Mouse (Mus musculus) hindbrain, embryonic 14.5 days (tissue): ENCODE data around the gene Mrps2. TPM values are rescaled to one million over a fixed set of nuclear protein-coding genes. Genes with fewer than 3 reads are reported as not detected.
"Not testable (repeated sequence)": the region's sequence is repeated elsewhere in the genome, so short reads cannot be mapped to it uniquely, and the experiment has no call there.

Experiments
- ATAC-seq: fragments of 200-750 bp; cut with Nextera tagmentation; 2 replicates; pipeline ENCODE4 v1.8.0; 2017; ENCODE audit warnings: moderate number of reproducible peaks, mild to moderate bottlenecking, moderate TSS enrichment, moderate library complexity; ENCODE audit not compliant: low FRiP score
- DNase-seq: peaks from one replicate; pipeline ENCODE4 v3.0.0-alpha.2; 2015; ENCODE audit warnings: low spot score
- H3K27ac ChIP-seq: fragments of 300-500 bp; sonication (generic); 2 replicates; pipeline ENCODE4 v1.5.1; 2014; ENCODE audit warnings: mild to moderate bottlenecking, moderate library complexity
- H3K27me3 ChIP-seq: fragments of 300-500 bp; sonication (generic); 2 replicates; pipeline ENCODE4 v1.6.1; 2014; ENCODE audit warnings: mild to moderate bottlenecking, low read length, mixed read lengths; ENCODE audit not compliant: control insufficient read depth, insufficient read depth
- H3K36me3 ChIP-seq: fragments of 300-500 bp; sonication (generic); replicated peaks from 2 replicates; pipeline ENCODE4 v1.6.1; 2014; ENCODE audit not compliant: control insufficient read depth, insufficient read depth
- H3K4me1 ChIP-seq: fragments of 300-500 bp; sonication (generic); replicated peaks from 2 replicates; pipeline ENCODE4 v1.6.1; 2014; ENCODE audit warnings: antibody characterized with exemption, low read length, mixed read lengths; ENCODE audit not compliant: control insufficient read depth, insufficient read depth
- H3K4me2 ChIP-seq: fragments of 300-500 bp; sonication (generic); replicated peaks from 2 replicates; pipeline ENCODE4 v1.6.1; 2014; ENCODE audit warnings: mild to moderate bottlenecking, moderate library complexity
- H3K4me3 ChIP-seq: fragments of 300-500 bp; sonication (generic); replicated peaks from 2 replicates; pipeline ENCODE4 v1.5.1; 2014; ENCODE audit warnings: mild to moderate bottlenecking, low read length
- H3K9ac ChIP-seq: fragments of 300-500 bp; sonication (generic); 2 replicates; pipeline ENCODE4 v1.6.1; 2014
- H3K9me3 ChIP-seq: fragments of 300-500 bp; sonication (generic); 2 replicates; pipeline ENCODE4 v1.6.1; 2016; ENCODE audit warnings: low read length; ENCODE audit not compliant: control insufficient read depth
- WGBS: fragments of 180-500 bp; shearing (Covaris S2); extraction: QIAGEN DNeasy Blood & Tissue Kit; methylation state at CpG from one replicate; pipeline ENCODE4 v1.1.7; 2014; 5-methylcytosine and 5-hydroxymethylcytosine counted together
- polyA plus RNA-seq: library from polyadenylated mRNA; unstranded; fragments of >200 nt; fragmentation: Nextera tagmentation; extraction: Ambion mirVana; gene quantifications from 2 replicates; pipeline ENCODE4 v1.2.1, GENCODE M21; 2014

The Mrps2 gene
- polyA plus RNA-seq, 1 experiment from 2014 or later = 49.3 TPM

- H3K36me3 ChIP-seq = peaks cover 17% of the 10 kb centered on the region
- H3K27ac ChIP-seq = no peak within 1 kb of the TSS; the same call in 1 of the 2 replicates
- 5% methylated on average over 25 of the region's 25 CpGs for WGBS
- peak; percentile 71 for DNase-seq
- H3K9me3 ChIP-seq = no peaks in the 10 kb centered on the region
- H3K4me3 ChIP-seq = peak within 1 kb of the TSS; percentile 11
- H3K4me1 ChIP-seq = peaks cover 13% of the 10 kb centered on the region
- no peak within 1 kb of the TSS for H3K9ac ChIP-seq
- H3K4me2 ChIP-seq = peak within 1 kb of the TSS; percentile 53
- ATAC-seq = peak; percentile 62; the same call in 1 of the 2 replicates
- no peaks in the 10 kb centered on the region for H3K27me3 ChIP-seq
Observed at GRCm38 (mm10) chr2:28465836-28466518, 1.9 kb upstream of the Mrps2 start, which contains the start of gene 1700007K13Rik. Gene 1700007K13Rik (minus strand): TSS chr2:28466332.

DNA sequence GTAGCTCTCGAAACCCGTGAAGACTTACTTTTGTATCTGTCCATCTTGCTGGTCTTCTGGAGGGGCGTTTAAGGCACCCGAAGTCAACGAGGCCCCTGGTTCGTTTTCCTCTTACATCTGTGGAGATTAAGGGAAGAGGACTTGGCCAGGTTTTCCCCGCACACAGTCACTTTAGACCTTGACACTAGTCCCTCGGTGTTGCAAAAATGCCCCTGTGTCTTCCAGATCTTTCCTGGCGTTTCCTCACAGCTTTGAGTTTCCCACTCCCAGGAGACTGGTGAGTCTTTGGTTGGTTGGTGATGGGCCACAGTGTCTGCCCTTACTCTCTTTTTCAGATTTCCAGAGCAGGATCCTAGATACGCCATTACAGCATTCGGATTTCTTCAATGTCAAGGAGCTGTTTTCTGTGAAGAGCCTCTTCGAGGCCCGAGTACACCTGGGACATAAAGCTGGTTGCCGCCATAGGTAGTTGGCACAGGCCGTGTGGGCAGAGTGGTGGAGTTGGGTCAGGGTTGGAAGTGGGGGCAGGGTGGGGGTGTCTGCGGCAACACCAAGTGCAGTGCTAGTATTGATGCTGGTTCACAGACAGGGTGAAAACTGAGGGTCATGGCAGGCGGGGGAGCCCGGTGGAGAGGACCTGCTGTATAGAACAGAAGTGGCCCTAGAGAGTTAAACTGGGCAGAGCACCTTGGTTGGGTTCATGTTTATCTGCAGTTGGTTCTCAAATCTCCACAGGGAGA, 790 bp downstream of the Mrps2 start:
- Histone ChIP-seq H3K36me3 (peaks cover 33% of the 10 kb centered on the region), H3K4me3 (peak overlapping the region; percentile 81), H3K27ac (0 out of 2 replicates have a peak overlapping the region, but pooled peaks have one; percentile 23), H3K9me3 (no peaks in the 10 kb centered on the region), H3K9ac (peak overlapping the region; percentile 89), H3K27me3 (no peaks in the 10 kb centered on the region), H3K4me1 (peaks cover 13% of the 10 kb centered on the region), H3K4me2 (peak overlapping the region; percentile 68)
- no peak for DNase-seq
- ATAC-seq = no peak
- 57% methylated on average over 18 of the region's 18 CpGs for WGBS

DNA sequence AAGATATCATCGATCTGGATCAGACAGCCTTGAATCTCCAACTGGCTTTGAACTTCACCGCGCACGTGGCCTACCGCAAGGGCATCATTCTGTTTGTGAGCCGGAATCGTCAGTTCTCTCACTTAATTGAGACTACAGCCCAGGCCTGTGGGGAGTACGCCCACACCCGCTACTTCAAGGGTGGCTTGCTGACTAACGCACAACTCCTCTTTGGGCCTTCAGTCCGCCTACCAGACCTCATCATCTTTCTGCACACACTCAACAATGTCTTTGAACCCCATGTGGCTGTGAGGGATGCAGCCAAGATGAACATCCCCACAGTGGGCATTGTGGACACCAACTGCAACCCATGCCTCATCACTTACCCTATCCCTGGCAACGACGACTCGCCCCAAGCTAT, 1.6 kb downstream of the Mrps2 start:
- Histone ChIP-seq H3K27me3 (no peaks in the 10 kb centered on the region), H3K4me3 (no peak overlapping the region), H3K27ac (no peak overlapping the region), H3K9ac (no peak overlapping the region), H3K4me2 (no peak overlapping the region), H3K36me3 (peaks cover 33% of the 10 kb centered on the region), H3K9me3 (no peaks in the 10 kb centered on the region), H3K4me1 (peaks cover 13% of the 10 kb centered on the region)
- ATAC-seq (no peak), DNase-seq (no peak)
- WGBS = 98% methylated on average over 14 of the region's 14 CpGs

DNA sequence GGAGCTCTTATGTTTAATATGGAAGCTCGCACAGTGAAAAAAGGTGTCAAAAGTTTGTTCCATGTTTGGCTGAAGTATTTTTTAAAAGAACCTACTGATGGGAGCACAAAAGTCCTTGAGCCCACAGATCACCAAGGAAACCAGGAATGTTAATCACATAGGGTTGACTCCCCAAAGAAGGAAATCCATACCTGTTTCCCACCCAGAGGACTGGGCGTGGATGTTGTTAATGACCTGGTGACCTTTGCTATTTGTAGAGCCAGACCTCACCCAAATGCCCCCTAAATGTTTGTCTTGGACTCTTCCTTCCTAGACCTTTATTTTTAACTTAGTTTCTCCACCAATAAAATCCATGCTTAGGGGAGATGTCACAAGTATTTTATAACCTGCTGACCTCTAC, 2.7 kb downstream of the Mrps2 start:
- WGBS = 90% methylated on average over 2 of the region's 2 CpGs
- no peak for DNase-seq
- Histone ChIP-seq H3K36me3 (peaks cover 33% of the 10 kb centered on the region), H3K9me3 (no peaks in the 10 kb centered on the region), H3K27me3 (no peaks in the 10 kb centered on the region), H3K4me2 (no peak overlapping the region), H3K27ac (no peak overlapping the region), H3K4me1 (peaks cover 13% of the 10 kb centered on the region), H3K9ac (no peak overlapping the region), H3K4me3 (no peak overlapping the region)
- ATAC-seq = no peak

GRCm38 (mm10) chr2:28472011-28472410, 4.1 kb downstream of the Mrps2 start:
- peaks cover 33% of the 10 kb centered on the region for H3K36me3 ChIP-seq
- H3K4me1 ChIP-seq, H3K27me3 ChIP-seq, ATAC-seq, H3K9me3 ChIP-seq, DNase-seq, H3K27ac ChIP-seq, H3K4me2 ChIP-seq, H3K9ac ChIP-seq, H3K4me3 ChIP-seq: not testable (repeated sequence)
- WGBS = 93% methylated on average over 8 of the region's 8 CpGs

DNA sequence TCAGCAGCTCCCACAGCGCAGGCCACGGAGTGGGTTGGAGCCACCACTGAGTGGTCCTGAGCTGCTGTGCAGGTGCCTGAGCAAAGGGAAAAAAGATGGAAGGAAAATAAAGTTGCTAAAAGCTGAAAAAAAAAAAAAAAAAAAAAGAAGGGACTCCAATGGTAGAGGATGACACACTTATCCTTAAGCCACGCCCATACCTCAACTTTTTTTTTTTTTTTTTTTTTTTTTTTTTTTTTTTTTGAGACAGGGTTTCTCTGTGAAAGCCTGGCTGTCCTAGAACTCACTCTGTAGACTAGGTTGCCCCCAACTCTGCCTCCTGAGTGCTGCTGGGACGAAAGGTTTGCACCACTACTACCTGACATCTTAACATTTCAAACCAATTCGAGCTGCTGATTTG, 10.1 kb downstream of the Mrps2 start:
- not testable (repeated sequence) for H3K4me1 ChIP-seq, H3K4me2 ChIP-seq, H3K4me3 ChIP-seq, H3K27me3 ChIP-seq, H3K27ac ChIP-seq, ATAC-seq, H3K9ac ChIP-seq, DNase-seq, H3K9me3 ChIP-seq, H3K36me3 ChIP-seq
- WGBS = 99% methylated on average over 5 of the region's 5 CpGs

GRCm38 (mm10) chr2:28479208-28480204, 11.6 kb downstream of the Mrps2 start:
- Histone ChIP-seq H3K27me3 (no peaks in the 10 kb centered on the region), H3K9ac (no peak overlapping the region), H3K9me3 (no peaks in the 10 kb centered on the region), H3K36me3 (no peaks in the 10 kb centered on the region), H3K4me2 (no peak overlapping the region), H3K4me1 (no peaks in the 10 kb centered on the region), H3K27ac (no peak overlapping the region), H3K4me3 (no peak overlapping the region)
- no peak for DNase-seq
- no peak for ATAC-seq
- WGBS = 79% methylated on average over 20 of the region's 20 CpGs

GRCm38 (mm10) chr2:28483861-28484260, 16.0 kb downstream of the Mrps2 start:
- ATAC-seq = no peak
- Histone ChIP-seq H3K4me3 (no peak overlapping the region), H3K27ac (no peak overlapping the region), H3K4me2 (no peak overlapping the region), H3K27me3 (no peaks in the 10 kb centered on the region), H3K4me1 (no peaks in the 10 kb centered on the region), H3K9me3 (no peaks in the 10 kb centered on the region), H3K36me3 (no peaks in the 10 kb centered on the region), H3K9ac (no peak overlapping the region)
- 83% methylated on average over 2 of the region's 2 CpGs for WGBS
- DNase-seq = no peak

DNA sequence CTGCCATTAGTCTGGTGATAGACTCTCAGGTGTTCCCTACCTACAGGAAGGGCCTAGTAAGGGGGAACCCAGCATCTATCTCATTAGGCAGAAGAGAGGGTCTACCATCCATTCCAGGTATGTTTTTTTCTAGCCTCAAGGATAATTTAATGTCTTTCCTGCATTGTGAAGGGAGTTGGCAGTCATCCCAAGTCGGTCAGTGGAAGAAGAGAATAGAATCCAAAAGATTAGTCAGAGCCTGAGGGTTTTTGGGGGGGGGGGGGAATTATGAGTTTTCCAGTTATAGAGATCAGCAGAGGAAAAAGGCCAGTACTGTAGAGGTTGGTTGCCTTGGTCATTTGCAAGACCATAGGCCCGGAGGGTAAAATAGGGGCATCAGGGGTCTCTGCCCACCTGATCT, 26.7 kb downstream of the Mrps2 start:
- Histone ChIP-seq H3K4me1 (no peaks in the 10 kb centered on the region), H3K27me3 (no peaks in the 10 kb centered on the region), H3K9ac (no peak overlapping the region), H3K4me2 (no peak overlapping the region), H3K36me3 (no peaks in the 10 kb centered on the region), H3K9me3 (no peaks in the 10 kb centered on the region), H3K27ac (no peak overlapping the region), H3K4me3 (no peak overlapping the region)
- DNase-seq (no peak), ATAC-seq (no peak)
- 82% methylated on average over 2 of the region's 2 CpGs for WGBS
